Mouse (Mus musculus): Measurements from ENCODE around the gene Mt2.

DNA sequence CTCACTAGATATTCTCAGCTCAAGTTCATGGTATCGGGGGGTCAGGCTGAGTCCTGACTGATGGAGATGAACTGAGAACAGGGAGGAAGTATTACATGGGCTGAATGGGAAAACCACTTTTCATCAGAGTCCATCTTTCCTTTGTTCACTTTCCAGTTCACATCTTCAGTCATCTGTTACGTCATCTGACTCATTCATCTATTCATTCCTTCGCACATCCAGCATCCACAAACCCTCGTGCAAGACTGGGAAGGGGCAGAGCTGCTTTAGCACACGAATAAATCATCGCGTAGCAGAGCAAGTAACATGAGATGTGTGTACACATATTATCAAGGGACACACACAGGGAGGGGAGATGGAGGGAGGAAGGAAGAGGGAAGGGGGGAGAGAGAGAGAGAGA lies 36.3 kb upstream of the Mt2 start:
- no peak for TF ChIP-seq GATA1 (IDR thresholded peaks at IDR 0.05; ENCODE audit: borderline replicate concordance, low read length)
- no peak for TF ChIP-seq FLI1 (IDR thresholded peaks at IDR 0.05; ENCODE audit: low read length)

All from megakaryocyte, embryonic 14.5 days (primary cell).